ENCODE assay signal across 28 mouse cellular contexts in the genomic region with DNA sequence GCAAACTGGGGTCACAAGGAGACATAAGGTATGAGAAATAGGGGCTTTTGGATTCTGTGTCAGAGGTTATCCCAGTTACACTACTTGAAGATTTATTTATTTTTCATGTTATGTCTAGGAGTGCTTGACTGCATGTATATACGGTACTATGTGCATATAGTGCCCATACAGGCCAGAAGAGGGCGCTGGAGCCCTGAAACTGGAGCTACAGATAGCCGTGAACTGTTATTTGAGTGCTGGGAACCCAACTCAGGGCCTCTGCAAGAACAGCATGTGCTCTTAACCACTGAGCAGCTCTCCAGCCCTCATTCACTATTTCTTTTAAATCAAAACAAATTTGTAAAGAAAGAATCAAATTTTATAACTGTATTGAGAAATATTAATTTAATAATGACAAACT.
DNase-seq lines count a peak whose midpoint lies in the region; ATAC-seq and TF ChIP-seq lines count a peak whose summit lies in the region.
"Had no signal": no experiment of that assay in that cellular context is flagged by ENCODE, and none has a peak within 500 bp of the region (broad histone marks: within the 10 kb centered on the region; RNA-seq: fewer than 3 reads in every experiment).

No protein-coding gene starts in this region.

- H3K36me3 ChIP-seq in liver, embryonic 14.5 days (replicated peaks; ENCODE audit: control insufficient read depth, insufficient read depth, low read depth) = no peaks in the 10 kb centered on the region
- peaks cover 10% of the 10 kb centered on the region for H3K36me3 ChIP-seq in liver, embryonic 12.5 days
- peaks cover 26% of the 10 kb centered on the region for H3K36me3 ChIP-seq in E14TG2a.4 (ENCODE audit: insufficient read depth, low read length)
- peaks cover 0 to 11% of the 10 kb centered on the region in 2 experiments; a peak in 2 of 4 replicates for H3K36me3 ChIP-seq in MEL (ENCODE audit: control insufficient read depth in 1 of 2, insufficient read depth in 2 of 2, low read length in 2 of 2)

- no peaks in the 10 kb centered on the region for H3K9me3 ChIP-seq in liver, embryonic 14.5 days (ENCODE audit: control insufficient read depth, low read length)
- H3K9me3 ChIP-seq in liver, embryonic 12.5 days (replicated peaks) = no peaks in the 10 kb centered on the region
- H3K9me3 ChIP-seq in E14TG2a.4 (ENCODE audit: low read length) (no peaks in the 10 kb centered on the region), MEL (replicated peaks; ENCODE audit: insufficient read depth, low read length) (no peaks in the 10 kb centered on the region)
- H3K9me3 ChIP-seq: embryonic facial prominence, embryonic 13.5 days; heart, embryonic 12.5 days; megakaryocyte, embryonic 14.5 days; neural tube, embryonic 13.5 days had no signal

- no peaks in the 10 kb centered on the region for H3K27me3 ChIP-seq in liver, embryonic 14.5 days (ENCODE audit: control insufficient read depth, insufficient read depth, low read length)
- H3K27me3 ChIP-seq in liver, embryonic 12.5 days (replicated peaks) = no peaks in the 10 kb centered on the region
- H3K27me3 ChIP-seq in E14TG2a.4 (ENCODE audit: insufficient read depth, low read length) (no peaks in the 10 kb centered on the region), MEL (ENCODE audit: control insufficient read depth in 1 of 2, insufficient read depth in 2 of 2, low read length in 2 of 2) (no peaks in the 10 kb centered on the region)
- H3K27me3 ChIP-seq: embryonic facial prominence, embryonic 13.5 days; heart, embryonic 12.5 days; megakaryocyte, embryonic 14.5 days; neural tube, embryonic 13.5 days had no signal

- peak; percentile 21 for TF ChIP-seq CTCF in liver, embryonic 14.5 days (IDR thresholded peaks at IDR 0.05; ENCODE audit: low read depth)
- TF ChIP-seq CTCF in E14TG2a.4 (conservative IDR thresholded peaks at IDR 0.05; ENCODE audit: low read length) = peak; percentile 45
- TF ChIP-seq CTCF in MEL (IDR thresholded peaks at IDR 0.05 in 2 of 3, conservative IDR thresholded peaks at IDR 0.05 in 1 of 3; ENCODE audit: control insufficient read depth in 1 of 3, insufficient read depth in 1 of 3, low read depth in 2 of 3, low read length in 3 of 3, poor library complexity in 1 of 3, severe bottlenecking in 1 of 3) = peak; percentile 6 to 34 (median 25); a peak in 4 of 6 replicates

- peaks cover 1% of the 10 kb centered on the region; the same call in 1 of the 2 replicates for H3K79me2 ChIP-seq in MEL (ENCODE audit: control insufficient read depth, insufficient read depth, low read length, poor library complexity)

- H3K4me2 ChIP-seq in liver, embryonic 14.5 days (ENCODE audit: low read depth) = no peak overlapping the region
- H3K4me2 ChIP-seq in liver, embryonic 12.5 days = no peak overlapping the region
- H3K4me2 ChIP-seq: embryonic facial prominence, embryonic 13.5 days; heart, embryonic 12.5 days; lung, embryonic 14.5 days; neural tube, embryonic 13.5 days had no signal

- no peak overlapping the region for H3K9ac ChIP-seq in liver, embryonic 14.5 days (replicated peaks)
- H3K9ac ChIP-seq in liver, embryonic 12.5 days = no peak overlapping the region
- no peak overlapping the region for H3K9ac ChIP-seq in MEL (ENCODE audit: control insufficient read depth, low read depth, low read length, poor library complexity, severe bottlenecking)
- H3K9ac ChIP-seq: embryonic facial prominence, embryonic 13.5 days; heart, embryonic 12.5 days; lung, embryonic 14.5 days; neural tube, embryonic 13.5 days had no signal

- no peak for TF ChIP-seq EP300 in liver, embryonic 14.5 days (IDR thresholded peaks at IDR 0.05; ENCODE audit: low read depth)
- no peak for TF ChIP-seq EP300 in MEL (IDR thresholded peaks at IDR 0.05; ENCODE audit: low read depth in 1 of 2, low read length in 2 of 2)

- no peak overlapping the region for H3K27ac ChIP-seq in liver, embryonic 14.5 days
- H3K27ac ChIP-seq in liver, embryonic 12.5 days = no peak overlapping the region
- no peak overlapping the region for H3K27ac ChIP-seq in MEL (ENCODE audit: control insufficient read depth, low read depth, low read length)
- H3K27ac ChIP-seq: embryonic facial prominence, embryonic 13.5 days; neural tube, embryonic 13.5 days had no signal

- 61% methylated on average over 3 of the region's 3 CpGs for WGBS in liver, embryonic 14.5 days (ENCODE audit: insufficient replicate concordance)
- WGBS in liver, embryonic 12.5 days (ENCODE audit: insufficient replicate concordance) = 68% methylated on average over 3 of the region's 3 CpGs

- no peak for ATAC-seq in liver, embryonic 14.5 days (ENCODE audit: insufficient read depth)
- ATAC-seq in liver, embryonic 12.5 days = no peak
- no peak for ATAC-seq in cerebellum, adult (ENCODE audit: insufficient number of reproducible peaks, low FRiP score, low TSS enrichment)
- ATAC-seq: activated CD4-positive, CD25-positive, alpha-beta regulatory T cell, adult 4 months; forebrain, embryonic 14.5 days; inflammation-experienced regulatory T-cells, adult 6 months had no signal

- no peak for DNase-seq in liver, embryonic 14.5 days (ENCODE audit: low read depth in 3 of 3, low spot score in 3 of 3)
- peak; percentile 33 for DNase-seq in MEL (ENCODE audit: low read depth, low spot score)
- DNase-seq in induced T-regulatory cell, adult 2 months (ENCODE audit: low read depth) = peak; percentile 18
- DNase-seq in left cerebral cortex, adult 18-20 months (ENCODE audit: low spot score in 2 of 2) = no peak
- DNase-seq: adrenal gland, postnatal 10 days; cerebellum, postnatal 36 days; embryo, embryonic 11 days; heart, adult 11 months; heart, postnatal 10 days; kidney, adult 18-20 months; kidney, postnatal 4 days; layer of hippocampus, adult 9-11 months; lung, embryonic 14.5 days; lung, postnatal 36 days; midbrain, embryonic 14.5 days; retina, postnatal 1 day; thymus, adult 18-20 months; thymus, postnatal 36 days had no signal

- H3K4me1 ChIP-seq in liver, embryonic 14.5 days (replicated peaks; ENCODE audit: control insufficient read depth in 2 of 2, insufficient read depth in 2 of 2, low read length in 1 of 2) = no peaks in the 10 kb centered on the region
- H3K4me1 ChIP-seq in liver, embryonic 12.5 days = peaks cover 9% of the 10 kb centered on the region
- no peaks in the 10 kb centered on the region for H3K4me1 ChIP-seq in E14TG2a.4 (replicated peaks; ENCODE audit: low read depth, low read length)
- H3K4me1 ChIP-seq in MEL (ENCODE audit: control insufficient read depth in 1 of 2, insufficient read depth in 2 of 2, low read length in 2 of 2) = peaks cover 3 to 19% of the 10 kb centered on the region in 2 experiments; a peak in 3 of 4 replicates
- H3K4me1 ChIP-seq: embryonic facial prominence, embryonic 13.5 days; neural tube, embryonic 13.5 days had no signal

- TF ChIP-seq POLR2A in MEL (IDR thresholded peaks at IDR 0.05; ENCODE audit: control insufficient read depth in 1 of 2, insufficient read depth in 1 of 2, low read depth in 1 of 2, low read length in 2 of 2, poor library complexity in 1 of 2) = no peak

- no peak overlapping the region for H3K4me3 ChIP-seq in liver, embryonic 14.5 days (ENCODE audit: insufficient read depth in 1 of 2, low read depth in 2 of 2, low read length in 2 of 2)
- no peak overlapping the region for H3K4me3 ChIP-seq in liver, embryonic 12.5 days
- H3K4me3 ChIP-seq in E14TG2a.4 (replicated peaks; ENCODE audit: low read length) (no peak overlapping the region), MEL (ENCODE audit: control insufficient read depth in 1 of 2, insufficient read depth in 1 of 2, low read depth in 2 of 2, low read length in 2 of 2) (no peak overlapping the region)
- H3K4me3 ChIP-seq: embryonic facial prominence, embryonic 13.5 days; heart, embryonic 12.5 days; megakaryocyte, embryonic 14.5 days; neural tube, embryonic 13.5 days had no signal

- peak; percentile 18 for TF ChIP-seq RAD21 in MEL (IDR thresholded peaks at IDR 0.05; ENCODE audit: low read depth, low read length)

TF ChIP-seq in MEL, 35 proteins besides CTCF, POLR2A, EP300 and RAD21:
- TF ChIP-seq RCOR1 (IDR thresholded peaks at IDR 0.05; ENCODE audit: low read depth, low read length) = no peak
- no peak for TF ChIP-seq UBTF (IDR thresholded peaks at IDR 0.05; ENCODE audit: borderline replicate concordance, insufficient read depth, low read depth, low read length)
- TF ChIP-seq SMC3 (IDR thresholded peaks at IDR 0.05; ENCODE audit: low read depth, low read length) = no peak
- TF ChIP-seq JUND (IDR thresholded peaks at IDR 0.05; ENCODE audit: low read depth, low read length) = no peak
- no peak for TF ChIP-seq MYC (IDR thresholded peaks at IDR 0.05; ENCODE audit: low read depth, low read length)
- TF ChIP-seq MEF2A (IDR thresholded peaks at IDR 0.05; ENCODE audit: extremely low read depth, insufficient replicate concordance, low read depth, low read length, poor library complexity, severe bottlenecking) = no peak
- no peak for TF ChIP-seq MAX (IDR thresholded peaks at IDR 0.05; ENCODE audit: low read length)
- no peak for TF ChIP-seq KAT2A (conservative IDR thresholded peaks at IDR 0.05; ENCODE audit: low read depth, low read length)
- TF ChIP-seq E2F4 (IDR thresholded peaks at IDR 0.05; ENCODE audit: borderline replicate concordance, low read depth, low read length) = no peak
- TF ChIP-seq POLR2AphosphoS2 (IDR thresholded peaks at IDR 0.05; ENCODE audit: low read length) = no peak
- TF ChIP-seq NELFE (IDR thresholded peaks at IDR 0.05; ENCODE audit: low read depth, low read length) = no peak
- no peak for TF ChIP-seq ZC3H11A (IDR thresholded peaks at IDR 0.05; ENCODE audit: low read depth, low read length)
- no peak for TF ChIP-seq GATA1 (IDR thresholded peaks at IDR 0.05; ENCODE audit: low read depth, low read length)
- no peak for TF ChIP-seq ETS1 (IDR thresholded peaks at IDR 0.05; ENCODE audit: low read depth, low read length)
- TF ChIP-seq ELF1 (IDR thresholded peaks at IDR 0.05; ENCODE audit: low read depth, low read length) = no peak
- no peak for TF ChIP-seq ZMIZ1 (IDR thresholded peaks at IDR 0.05; ENCODE audit: low read depth, low read length)
- no peak for TF ChIP-seq MYB (IDR thresholded peaks at IDR 0.05; ENCODE audit: low read depth, low read length)
- no peak for TF ChIP-seq HCFC1 (IDR thresholded peaks at IDR 0.05; ENCODE audit: low read depth, low read length)
- no peak for TF ChIP-seq TAL1 (IDR thresholded peaks at IDR 0.05; ENCODE audit: low read length)

Comparison
In these comparisons a context has a peak if more than half of its experiments do, and no peak if none do; other contexts are left out.
1. DNase-seq: peak in MEL (single experiment) and induced T-regulatory cell, adult 2 months (single experiment); none in liver, embryonic 14.5 days (0 of 3) and left cerebral cortex, adult 18-20 months (0 of 2).
2. Peak in every context shown above with its lines, with median percentiles within 50 percentile points of each other: CTCF ChIP-seq.